Mouse (Mus musculus) liver, embryonic 12.5 days (tissue): ENCODE data around the gene Tram2. TPM values are rescaled to one million over a fixed set of nuclear protein-coding genes. Genes with fewer than 3 reads are reported as not detected.

Experiments
- ATAC-seq: fragments of 200-750 bp; cut with Nextera tagmentation; 2 replicates; pipeline ENCODE4 v1.8.0; 2017; ENCODE audit warnings: moderate number of reproducible peaks, mild to moderate bottlenecking, moderate library complexity
- H3K27ac ChIP-seq: fragments of 300-500 bp; sonication (generic); 2 replicates; pipeline ENCODE4 v1.5.1; 2016; ENCODE audit warnings: mild to moderate bottlenecking
- H3K27me3 ChIP-seq: fragments of 300-500 bp; sonication (generic); replicated peaks from 2 replicates; pipeline ENCODE4 v1.6.1; 2016; ENCODE audit warnings: mild to moderate bottlenecking, moderate library complexity
- H3K36me3 ChIP-seq: fragments of 300-500 bp; sonication (generic); 2 replicates; pipeline ENCODE4 v1.6.1; 2016; ENCODE audit warnings: mild to moderate bottlenecking, moderate library complexity
- H3K4me1 ChIP-seq: fragments of 300-500 bp; sonication (generic); 2 replicates; pipeline ENCODE4 v1.6.1; 2016
- H3K4me2 ChIP-seq: fragments of 300-500 bp; sonication (generic); 2 replicates; pipeline ENCODE4 v1.6.1; 2016; ENCODE audit warnings: mild to moderate bottlenecking, moderate library complexity
- H3K4me3 ChIP-seq: fragments of 300-500 bp; sonication (generic); 2 replicates; pipeline ENCODE4 v1.5.1; 2016; ENCODE audit warnings: mild to moderate bottlenecking, moderate library complexity
- H3K9ac ChIP-seq: fragments of 300-500 bp; sonication (generic); 2 replicates; pipeline ENCODE4 v1.6.1; 2016; ENCODE audit warnings: mild to moderate bottlenecking, moderate library complexity
- H3K9me3 ChIP-seq: fragments of 300-500 bp; sonication (generic); replicated peaks from 2 replicates; pipeline ENCODE4 v1.6.1; 2016; ENCODE audit warnings: mild to moderate bottlenecking, moderate library complexity
- WGBS: fragments of 180-500 bp; shearing (Covaris S2); methylation state at CpG from one replicate; pipeline ENCODE4 v1.1.7; 2016; ENCODE audit not compliant: insufficient replicate concordance; 5-methylcytosine and 5-hydroxymethylcytosine counted together
- polyA plus RNA-seq: library from polyadenylated mRNA; unstranded; fragments of >200 nt; fragmentation: Nextera tagmentation; extraction: Ambion mirVana; gene quantifications from 2 replicates; pipeline ENCODE4 v1.2.1, GENCODE M21; 2016

The Tram2 gene
- polyA plus RNA-seq, 1 experiment from 2014 or later: 1.6 TPM

GRCm38 (mm10) chr1:20984103-20984502 is 94.9 kb downstream of the Tram2 start:
- Histone ChIP-seq H3K9ac (no peak overlapping the region), H3K9me3 (no peaks in the 10 kb centered on the region), H3K36me3 (no peaks in the 10 kb centered on the region), H3K27ac (no peak overlapping the region), H3K4me3 (no peak overlapping the region), H3K27me3 (no peaks in the 10 kb centered on the region), H3K4me1 (peaks cover 5% of the 10 kb centered on the region; the same call in 1 of the 2 replicates), H3K4me2 (no peak overlapping the region)
- ATAC-seq: no peak
- 53% methylated on average over 2 of the region's 2 CpGs for WGBS

- H3K27me3 ChIP-seq: no peaks in the 10 kb centered on the region
- no peak overlapping the region for H3K27ac ChIP-seq
- no peak overlapping the region for H3K4me2 ChIP-seq
- H3K36me3 ChIP-seq: no peaks in the 10 kb centered on the region
- no peak for ATAC-seq
- no peaks in the 10 kb centered on the region for H3K9me3 ChIP-seq
- no peak overlapping the region for H3K9ac ChIP-seq
- peaks cover 5% of the 10 kb centered on the region; the same call in 1 of the 2 replicates for H3K4me1 ChIP-seq
- H3K4me3 ChIP-seq: no peak overlapping the region
- 73% methylated on average over 6 of the region's 6 CpGs for WGBS
Observed at GRCm38 (mm10) chr1:20981764-20982163, 97.3 kb downstream of the Tram2 start.

- no peaks in the 10 kb centered on the region for H3K4me1 ChIP-seq
- no peak overlapping the region for H3K27ac ChIP-seq
- no peak for ATAC-seq
- H3K9ac ChIP-seq: no peak overlapping the region
- H3K4me3 ChIP-seq: no peak overlapping the region
- H3K9me3 ChIP-seq: no peaks in the 10 kb centered on the region
- H3K36me3 ChIP-seq: no peaks in the 10 kb centered on the region
- no peaks in the 10 kb centered on the region for H3K27me3 ChIP-seq
- WGBS: 59% methylated on average over 1 of the region's 1 CpGs
- no peak overlapping the region for H3K4me2 ChIP-seq
Observed at GRCm38 (mm10) chr1:20980553-20980952, 98.5 kb downstream of the Tram2 start.

GRCm38 (mm10) chr1:20974341-20975135 is 104.5 kb downstream of the Tram2 start:
- Histone ChIP-seq H3K27ac (no peak overlapping the region), H3K9ac (no peak overlapping the region), H3K27me3 (no peaks in the 10 kb centered on the region), H3K4me1 (no peaks in the 10 kb centered on the region; the same call in 1 of the 2 replicates), H3K4me2 (no peak overlapping the region), H3K36me3 (no peaks in the 10 kb centered on the region), H3K9me3 (no peaks in the 10 kb centered on the region), H3K4me3 (no peak overlapping the region)
- 61% methylated on average over 9 of the region's 9 CpGs for WGBS
- ATAC-seq: no peak

- H3K9me3 ChIP-seq: no peaks in the 10 kb centered on the region
- H3K36me3 ChIP-seq: no peaks in the 10 kb centered on the region
- H3K4me2 ChIP-seq: no peak overlapping the region
- H3K9ac ChIP-seq: no peak overlapping the region
- H3K4me1 ChIP-seq: no peaks in the 10 kb centered on the region; the same call in 1 of the 2 replicates
- no peak overlapping the region for H3K4me3 ChIP-seq
- ATAC-seq: no peak
- no peak overlapping the region for H3K27ac ChIP-seq
- no peaks in the 10 kb centered on the region for H3K27me3 ChIP-seq
- WGBS: 43% methylated on average over 6 of the region's 6 CpGs
Observed at GRCm38 (mm10) chr1:20973389-20973788, 105.6 kb downstream of the Tram2 start.

- Histone ChIP-seq H3K36me3 (no peaks in the 10 kb centered on the region), H3K4me1 (no peaks in the 10 kb centered on the region; the same call in 1 of the 2 replicates), H3K9ac (no peak overlapping the region), H3K4me3 (no peak overlapping the region), H3K27ac (no peak overlapping the region), H3K4me2 (no peak overlapping the region), H3K27me3 (no peaks in the 10 kb centered on the region), H3K9me3 (no peaks in the 10 kb centered on the region)
- no peak for ATAC-seq
- WGBS: 56% methylated on average over 2 of the region's 2 CpGs
Observed at GRCm38 (mm10) chr1:20969642-20970041, 109.4 kb downstream of the Tram2 start.

GRCm38 (mm10) chr1:20954876-20955275 is 124.2 kb downstream of the Tram2 start:
- H3K9ac ChIP-seq: no peak overlapping the region
- ATAC-seq: no peak
- peaks cover 17% of the 10 kb centered on the region for H3K4me1 ChIP-seq
- H3K27ac ChIP-seq: no peak overlapping the region
- H3K4me3 ChIP-seq: no peak overlapping the region
- no peaks in the 10 kb centered on the region for H3K9me3 ChIP-seq
- H3K27me3 ChIP-seq: no peaks in the 10 kb centered on the region
- no peak overlapping the region for H3K4me2 ChIP-seq
- WGBS: 70% methylated on average over 3 of the region's 3 CpGs
- H3K36me3 ChIP-seq: no peaks in the 10 kb centered on the region

GRCm38 (mm10) chr1:20951799-20952198 is 127.2 kb downstream of the Tram2 start:
- Histone ChIP-seq H3K9me3 (no peaks in the 10 kb centered on the region), H3K9ac (peak overlapping the region; percentile 55; the same call in 1 of the 2 replicates), H3K27me3 (no peaks in the 10 kb centered on the region), H3K4me2 (peak overlapping the region; percentile 85), H3K4me3 (peak overlapping the region; percentile 60), H3K36me3 (no peaks in the 10 kb centered on the region), H3K4me1 (peaks cover 17% of the 10 kb centered on the region), H3K27ac (no peak overlapping the region)
- WGBS: 8% methylated on average over 16 of the region's 16 CpGs
- ATAC-seq: no peak

- H3K27ac ChIP-seq: no peak within 1 kb of the TSS
- H3K27me3 ChIP-seq: no peaks in the 10 kb centered on the region
- H3K4me1 ChIP-seq: peaks cover 17% of the 10 kb centered on the region
- H3K4me3 ChIP-seq: peak within 1 kb of the TSS; percentile 60
- peak; percentile 94 for ATAC-seq
- H3K9me3 ChIP-seq: no peaks in the 10 kb centered on the region
- peak within 1 kb of the TSS; percentile 85 for H3K4me2 ChIP-seq
- H3K9ac ChIP-seq: peak within 1 kb of the TSS; percentile 55; the same call in 1 of the 2 replicates
- WGBS: under 1% methylated on average over 23 of the region's 23 CpGs
- H3K36me3 ChIP-seq: no peaks in the 10 kb centered on the region
Observed at GRCm38 (mm10) chr1:20951300-20951763, 127.7 kb downstream of the Tram2 start, which contains the start of gene Efhc1. Efhc1 (plus strand) TSS chr1:20951626.

Other genes with a start within 250 kb of the Tram2 start
- 0.68 and 0.85 TPM in 2 replicates for gene Paqr8, start 188.6 kb downstream of the Tram2 start, polyA plus RNA-seq
- 0.62 and 0.77 TPM in 2 replicates for gene Efhc1, start 127.6 kb downstream of the Tram2 start, polyA plus RNA-seq
- gene Tmem14a, start 139.3 kb upstream of the Tram2 start, polyA plus RNA-seq: 4.2 and 4.9 TPM in 2 replicates
- gene Gsta3, start 161.4 kb upstream of the Tram2 start, polyA plus RNA-seq: 5.4 and 5.6 TPM in 2 replicates